29 mouse cellular contexts compared by ENCODE assay signal in genomic region chr6:135590084-135590483, GRCm38 (mm10).
"Had no signal": no experiment of that assay in that cellular context is flagged by ENCODE, and none has a peak within 500 bp of the region (broad histone marks: within the 10 kb centered on the region; RNA-seq: fewer than 3 reads in every experiment).

No protein-coding gene starts in this region.

- H3K27me3 ChIP-seq: embryonic facial prominence, embryonic 12.5 days; embryonic facial prominence, embryonic 13.5 days; embryonic facial prominence, embryonic 15.5 days; forebrain, embryonic 12.5 days; forebrain, embryonic 13.5 days; forebrain, embryonic 15.5 days had no signal

- H3K27ac ChIP-seq: embryonic facial prominence, embryonic 10.5 days; embryonic facial prominence, embryonic 12.5 days; embryonic facial prominence, embryonic 13.5 days; embryonic facial prominence, embryonic 15.5 days; forebrain, embryonic 10.5 days; forebrain, embryonic 12.5 days; forebrain, embryonic 13.5 days; forebrain, embryonic 15.5 days; gastrocnemius, adult 2 months; heart, adult 2 months had no signal

- H3K36me3 ChIP-seq: embryonic facial prominence, embryonic 10.5 days; embryonic facial prominence, embryonic 12.5 days; embryonic facial prominence, embryonic 13.5 days; embryonic facial prominence, embryonic 15.5 days; forebrain, embryonic 10.5 days; forebrain, embryonic 12.5 days; forebrain, embryonic 15.5 days had no signal

- H3K4me3 ChIP-seq: embryonic facial prominence, embryonic 10.5 days; embryonic facial prominence, embryonic 12.5 days; embryonic facial prominence, embryonic 13.5 days; embryonic facial prominence, embryonic 15.5 days; erythroblast, embryonic 14.5 days; forebrain, embryonic 10.5 days; forebrain, embryonic 12.5 days; forebrain, embryonic 13.5 days; forebrain, embryonic 15.5 days; gastrocnemius, adult 2 months; heart, adult 2 months had no signal

- H3K4me2 ChIP-seq: embryonic facial prominence, embryonic 12.5 days; embryonic facial prominence, embryonic 13.5 days; embryonic facial prominence, embryonic 15.5 days; forebrain, embryonic 12.5 days; forebrain, embryonic 13.5 days; forebrain, embryonic 15.5 days had no signal

- H3K9ac ChIP-seq: embryonic facial prominence, embryonic 12.5 days; embryonic facial prominence, embryonic 13.5 days; embryonic facial prominence, embryonic 15.5 days; forebrain, embryonic 12.5 days; forebrain, embryonic 13.5 days; forebrain, embryonic 15.5 days; forebrain, postnatal 0 days had no signal

- DNase-seq: cerebellum, adult 2 months; cerebellum, adult 8-10 months; cerebellum, adult 9-10 months; cerebellum, adult 9-11 months; cerebellum, postnatal 10 days; cerebellum, postnatal 14 days; cerebellum, postnatal 25 days; cerebellum, postnatal 36 days; embryo, embryonic 11 days; forebrain, postnatal 0 days; gastrocnemius, adult 2 months; gastrocnemius, postnatal 10 days; gastrocnemius, postnatal 14 days; gastrocnemius, postnatal 25 days; gastrocnemius, postnatal 36 days; heart, adult 11 months; heart, adult 18-20 months; heart, adult 2 months had no signal

- H3K4me1 ChIP-seq: embryonic facial prominence, embryonic 10.5 days; embryonic facial prominence, embryonic 12.5 days; embryonic facial prominence, embryonic 13.5 days; embryonic facial prominence, embryonic 15.5 days; forebrain, embryonic 10.5 days; forebrain, embryonic 12.5 days; forebrain, embryonic 13.5 days; forebrain, embryonic 15.5 days had no signal

- H3K9me3 ChIP-seq: embryonic facial prominence, embryonic 10.5 days; embryonic facial prominence, embryonic 12.5 days; embryonic facial prominence, embryonic 13.5 days; embryonic facial prominence, embryonic 15.5 days; forebrain, embryonic 10.5 days; forebrain, embryonic 12.5 days; forebrain, embryonic 13.5 days; forebrain, embryonic 15.5 days had no signal

- ATAC-seq: forebrain, embryonic 13.5 days; forebrain, embryonic 14.5 days; forebrain, embryonic 15.5 days; forebrain, embryonic 16.5 days; forebrain, postnatal 0 days had no signal
